Mouse (Mus musculus) heart, adult 11 months (tissue): Measurements from ENCODE around the gene P2ry12.
A peak's percentile ranks its signal among the peaks of the same experiment; 100 is the strongest.

ENCODE experiments used
- DNase-seq: peaks from one replicate; pipeline ENCODE4 v3.0.0; 2022

The P2ry12 gene

GRCm38 (mm10) chr3:59262704-59263103 is at the start of gene P2ry12:
TSS of gene P2ry12 (minus strand) at chr3:59262871.
- peak; percentile 91 for DNase-seq

DNA sequence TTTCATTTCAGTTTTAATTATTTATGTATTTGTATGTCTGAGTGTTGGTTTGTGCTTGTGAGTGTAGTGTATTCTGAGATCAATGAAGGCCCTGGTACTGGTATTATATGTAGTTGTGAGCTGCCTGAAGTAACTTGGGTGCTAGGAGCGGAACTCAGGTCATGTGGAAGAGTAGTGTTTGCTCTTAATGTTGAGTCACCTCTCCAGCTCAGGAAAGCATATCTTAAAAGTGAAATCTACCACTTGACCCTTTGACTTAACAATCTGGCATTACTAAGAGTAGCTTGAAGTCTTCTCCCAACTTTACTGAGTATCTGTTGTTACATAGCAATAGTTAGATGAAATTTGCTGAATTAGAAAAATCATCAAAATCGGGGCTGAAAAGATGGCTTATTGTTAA is 42.8 kb upstream of the P2ry12 start:
- DNase-seq: no peak

DNA sequence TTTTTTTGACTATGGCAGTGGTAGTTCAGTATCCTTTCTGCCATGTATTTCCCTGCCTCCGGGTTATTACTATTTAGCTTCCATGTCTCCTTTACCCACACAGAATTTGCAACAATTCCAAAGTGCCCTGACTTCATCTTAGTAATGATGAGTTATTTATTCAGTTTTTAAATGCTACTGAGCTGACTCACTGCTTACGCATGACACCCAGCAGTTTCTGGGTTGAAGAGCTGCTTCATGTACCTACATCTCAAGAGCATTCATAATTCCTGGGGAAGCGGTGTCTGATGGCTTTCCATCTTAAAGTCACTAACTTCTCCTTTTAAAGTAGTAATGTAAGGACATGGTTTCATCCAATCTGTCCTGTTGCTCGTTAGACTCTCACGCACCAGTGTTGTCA is 42.3 kb upstream of the P2ry12 start:
- peak; percentile 34 for DNase-seq

DNA sequence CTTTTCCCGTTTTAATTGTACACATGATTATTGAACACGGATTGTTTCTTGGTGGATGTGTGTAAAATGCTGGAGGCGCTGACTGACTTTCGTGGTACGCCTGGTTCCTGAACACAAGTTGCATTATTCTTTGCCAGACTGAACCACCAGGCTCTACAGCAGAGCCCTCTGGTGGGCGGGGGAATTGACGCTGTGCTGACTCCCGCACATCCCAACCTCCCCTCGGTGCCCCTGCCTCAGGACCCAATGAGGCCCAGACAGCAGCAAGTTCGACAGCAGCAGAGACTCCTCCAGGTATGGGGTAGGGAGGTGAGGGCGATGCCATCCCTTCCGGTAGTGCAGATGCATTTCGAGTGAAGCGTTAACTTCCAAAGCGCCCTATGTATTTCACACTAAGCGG is 35.0 kb upstream of the P2ry12 start:
- peak; percentile 66 for DNase-seq

- DNase-seq: peak; percentile 46
These were observed 34.0 kb upstream of the P2ry12 start for GRCm38 (mm10) chr3:59296563-59297130.

DNA sequence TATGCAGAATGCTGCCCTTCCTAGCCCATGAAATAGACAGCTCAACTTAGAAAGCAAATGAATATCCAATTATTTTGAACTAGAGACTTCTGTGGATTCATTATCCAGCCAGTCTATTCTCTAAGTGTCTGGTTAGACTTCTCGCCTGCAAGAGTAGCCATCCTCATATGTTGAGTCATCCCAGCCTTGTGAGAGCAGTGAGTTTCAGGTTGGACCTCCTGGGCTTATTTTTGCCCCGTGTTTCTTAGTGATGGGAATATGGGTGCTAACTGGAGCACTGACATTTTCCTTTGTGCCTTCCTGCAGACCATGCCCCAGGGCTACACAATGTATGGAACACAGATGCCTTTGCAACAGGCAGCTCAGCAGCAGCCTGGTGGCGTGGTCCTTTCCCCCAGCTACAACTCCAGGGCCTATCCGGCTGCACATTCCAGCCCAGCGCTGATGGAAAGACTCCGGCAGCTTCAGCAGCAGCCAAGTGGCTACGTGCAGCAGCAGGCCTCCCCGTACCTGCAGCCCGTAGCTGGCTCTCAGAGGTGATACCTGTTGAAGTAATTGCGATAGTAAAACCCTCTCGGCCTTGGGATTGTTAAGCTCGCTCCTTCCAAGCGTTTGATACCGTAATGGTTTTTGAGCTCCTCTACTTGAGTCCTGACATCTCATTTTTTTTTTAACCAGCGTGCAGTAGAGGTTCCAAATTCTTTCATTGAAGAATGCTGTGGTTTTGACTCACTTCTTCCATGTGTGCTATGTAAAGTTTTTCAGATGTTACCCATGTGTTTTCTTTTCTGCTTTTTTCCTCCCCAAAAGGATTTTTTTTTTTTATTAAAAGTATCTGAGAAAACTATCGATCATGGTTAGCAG is 33.3 kb upstream of the P2ry12 start:
- DNase-seq: peak; percentile 80

DNA sequence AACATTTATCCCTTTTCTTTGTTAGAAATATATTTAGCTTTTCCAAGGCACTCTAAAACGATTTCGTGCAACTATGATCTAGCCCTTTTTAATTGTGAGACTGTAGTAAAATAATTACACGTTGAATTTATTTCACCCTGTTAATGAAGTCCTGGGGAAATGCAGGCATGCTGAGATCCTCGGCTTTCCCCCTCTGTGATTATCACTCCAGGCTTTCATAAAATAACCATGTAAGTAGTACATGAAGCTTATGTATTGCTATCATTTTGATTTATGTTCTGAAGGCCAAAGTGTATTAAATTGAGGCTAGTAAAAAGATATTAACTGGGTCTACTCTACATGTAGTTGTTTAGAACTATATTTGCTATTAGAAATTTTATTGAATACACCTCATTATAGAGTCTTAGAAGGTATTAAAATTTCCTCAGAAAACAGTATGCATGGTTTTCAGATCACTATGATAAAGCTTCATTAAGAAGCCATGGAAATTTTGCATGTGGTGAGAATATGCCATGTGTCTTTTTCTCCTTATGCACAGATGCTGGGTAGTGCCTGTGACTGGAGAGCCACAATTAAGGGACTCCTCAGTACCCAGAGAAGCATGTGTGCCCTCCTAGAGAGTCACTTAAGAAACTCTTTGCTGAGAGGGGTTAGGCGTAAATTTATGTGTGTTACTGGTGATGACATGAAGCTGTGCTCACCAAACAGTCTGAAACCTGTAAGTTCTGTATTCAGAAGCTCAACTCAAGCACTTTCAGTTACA is 30.9 kb upstream of the P2ry12 start:
- DNase-seq: peak; percentile 15

GRCm38 (mm10) chr3:59290551-59290950 is 27.9 kb upstream of the P2ry12 start:
- no peak for DNase-seq

- no peak for DNase-seq
These were observed 15.9 kb upstream of the P2ry12 start for GRCm38 (mm10) chr3:59278620-59279019.

DNA sequence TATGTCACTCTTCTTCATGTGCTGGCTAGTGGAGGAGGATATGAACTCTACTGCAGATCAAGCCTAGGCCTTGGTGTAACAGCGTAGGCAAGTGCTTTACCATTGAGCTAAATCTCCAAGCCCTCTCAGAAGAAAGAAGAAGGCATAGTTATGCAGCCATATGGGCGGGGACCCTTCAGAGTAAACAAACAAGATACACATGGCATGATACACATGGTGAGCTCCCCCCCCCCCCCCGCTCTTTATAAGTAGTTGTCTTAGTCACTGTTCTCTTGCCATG is 15.5 kb upstream of the P2ry12 start:
- no peak for DNase-seq

GRCm38 (mm10) chr3:59277502-59278253 is 15.0 kb upstream of the P2ry12 start:
- no peak for DNase-seq

DNA sequence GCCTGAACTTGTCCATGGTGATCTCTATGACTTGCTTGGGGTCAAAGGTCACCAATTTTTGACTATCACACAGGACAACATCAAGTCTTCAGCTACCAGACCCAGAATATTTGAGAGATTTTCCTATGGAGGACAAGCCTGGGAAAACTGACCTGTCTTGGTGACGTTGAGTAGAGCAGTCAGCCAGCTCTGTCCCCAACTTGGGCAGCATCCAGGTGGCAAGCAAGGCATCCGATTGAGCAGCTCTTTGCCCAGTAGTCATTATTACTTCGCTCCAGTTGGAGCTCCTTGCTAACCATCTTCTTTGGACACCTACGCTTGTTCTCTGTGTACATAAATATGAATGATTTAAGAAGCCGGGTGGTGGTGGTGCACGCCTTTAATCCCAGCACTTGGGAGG is 8.1 kb upstream of the P2ry12 start:
- DNase-seq: no peak

DNA sequence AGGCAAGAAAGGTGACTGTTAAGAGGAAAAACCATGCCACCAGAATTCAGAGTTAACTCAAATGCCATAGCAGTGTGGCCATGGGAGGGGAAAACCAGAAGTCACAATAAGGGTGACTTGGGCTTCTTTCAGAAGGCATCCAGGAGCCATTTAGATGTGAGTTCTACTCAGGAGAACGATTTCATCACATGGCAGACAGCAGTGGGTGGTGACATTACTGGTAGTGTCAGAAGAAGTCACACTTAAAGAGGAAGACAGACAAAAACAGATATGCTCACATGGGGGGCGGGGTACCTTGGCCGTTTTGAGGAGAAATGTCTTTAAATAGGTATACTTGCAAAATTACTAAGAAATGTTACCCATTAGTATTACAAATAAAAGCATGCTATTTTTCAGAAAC is 1.3 kb upstream of the P2ry12 start:
- no peak for DNase-seq

GRCm38 (mm10) chr3:59263417-59263816 is 746 bp upstream of the P2ry12 start:
- no peak for DNase-seq

DNA sequence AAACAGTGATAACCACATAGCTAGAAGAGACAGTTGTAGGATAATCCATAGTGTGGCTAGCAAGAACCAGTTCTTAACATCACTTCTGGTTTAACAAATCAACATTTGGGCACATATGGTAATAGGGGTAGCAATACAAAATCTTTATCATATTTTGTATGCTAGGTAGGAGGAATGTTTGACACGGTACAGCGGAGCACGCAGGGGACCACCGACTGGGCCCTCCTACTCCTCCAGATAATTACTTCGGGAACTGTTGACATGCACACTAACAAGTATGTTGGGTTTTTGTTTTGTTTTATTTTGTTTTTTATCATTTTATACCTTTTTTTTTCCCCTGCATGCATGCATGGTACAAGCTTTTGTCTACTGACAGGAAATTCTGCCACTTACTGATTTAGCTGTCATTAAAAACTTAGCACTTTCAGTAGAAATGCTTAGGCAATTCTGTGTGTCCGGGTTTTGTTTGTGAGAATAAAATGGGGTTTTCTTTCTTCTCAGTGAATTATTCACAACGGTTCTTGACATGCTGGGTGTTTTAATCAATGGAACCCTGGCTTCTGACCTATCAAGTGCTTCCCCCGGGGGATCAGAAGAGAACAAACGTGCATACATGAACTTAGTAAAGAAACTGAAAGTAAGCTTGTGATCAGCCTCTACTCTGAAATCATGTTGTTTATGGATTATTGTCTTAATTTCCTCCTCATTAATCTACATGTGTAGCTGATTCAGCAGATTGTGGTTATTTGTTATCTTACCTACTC is 780 bp downstream of the P2ry12 start:
- no peak for DNase-seq

GRCm38 (mm10) chr3:59260745-59261144 is 1.9 kb downstream of the P2ry12 start:
- DNase-seq: peak; percentile 82

- peak; percentile 91 for DNase-seq
These were observed 4.7 kb downstream of the P2ry12 start for GRCm38 (mm10) chr3:59257740-59258664.

DNA sequence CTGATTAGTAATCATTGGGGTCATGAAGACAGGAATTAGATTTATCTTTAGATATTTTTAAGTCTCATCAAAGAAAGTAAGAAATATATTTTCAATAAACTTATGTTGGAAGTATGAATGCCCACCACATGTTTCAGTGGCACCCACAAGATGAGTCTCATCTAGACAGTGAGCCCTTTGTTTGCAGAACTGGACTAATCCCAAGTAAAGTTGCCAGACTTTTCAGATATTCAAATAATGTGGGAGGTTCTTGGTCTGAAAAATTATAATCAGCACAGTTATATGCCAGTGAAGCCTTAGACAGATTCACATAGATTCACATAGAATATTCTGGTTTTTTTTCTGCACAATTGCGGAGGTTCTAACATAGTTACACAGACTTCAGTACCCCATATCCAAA is 12.2 kb downstream of the P2ry12 start:
- no peak for DNase-seq

DNA sequence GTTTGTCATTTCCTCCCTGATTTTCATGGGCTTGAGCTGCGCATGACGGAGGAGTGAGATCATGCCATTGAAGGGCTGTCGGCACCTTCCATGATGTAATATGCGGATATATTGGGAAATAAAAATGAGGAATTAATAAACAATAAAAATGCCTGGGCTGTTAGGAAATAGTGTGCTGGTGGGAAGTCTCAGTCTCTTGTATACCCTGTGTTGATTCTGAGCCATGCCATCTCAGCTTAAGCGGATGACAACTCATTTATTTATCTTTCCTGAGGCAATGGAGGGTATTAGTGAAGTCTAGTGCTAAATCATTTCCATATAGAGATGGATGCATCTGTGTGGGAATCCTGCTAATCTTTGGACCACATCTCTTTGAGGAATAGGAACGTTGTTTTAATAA is 14.6 kb downstream of the P2ry12 start:
- no peak for DNase-seq

DNA sequence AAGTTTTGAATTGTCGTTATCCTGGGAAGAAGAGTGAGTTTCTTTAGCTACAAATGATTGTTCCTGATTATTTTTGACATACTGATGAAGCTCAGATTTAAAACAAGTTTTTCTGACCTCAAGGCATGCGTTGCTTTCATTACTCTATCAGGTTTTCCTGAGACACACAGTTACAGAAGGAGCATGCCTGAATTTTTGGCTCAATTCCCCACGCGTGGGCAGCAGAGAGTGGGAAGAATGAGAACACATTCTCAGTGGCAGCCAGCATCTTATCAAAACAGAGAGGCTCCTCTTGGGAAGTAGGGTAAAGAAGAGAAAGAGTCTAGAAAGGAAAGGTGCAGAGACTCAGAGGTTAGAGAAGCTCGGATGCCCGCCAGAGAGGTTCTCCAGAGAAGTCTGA is 19.3 kb downstream of the P2ry12 start:
- no peak for DNase-seq

GRCm38 (mm10) chr3:59234878-59235277 is 27.8 kb downstream of the P2ry12 start:
- DNase-seq: peak; percentile 91
